Mouse (Mus musculus) G1E (cell line): Measurements from ENCODE around the gene Tmem223. TPM values are rescaled to one million over a fixed set of nuclear protein-coding genes. Genes with fewer than 3 reads are reported as not detected.

Source experiments
- ATAC-seq: 2 replicates; pipeline ENCODE4 v1.8.0; 2016; ENCODE audit warnings: mild to moderate bottlenecking; ENCODE audit not compliant: insufficient number of reproducible peaks, poor library complexity, low FRiP score, severe bottlenecking; ENCODE audit errors: extremely low read depth
- DNase-seq: peaks from one replicate; pipeline ENCODE4 v3.0.0; 2012; ENCODE audit warnings: low spot score
- H3K27me3 ChIP-seq: 2 replicates; pipeline ENCODE4 v1.6.1; 2012; ENCODE audit warnings: mild to moderate bottlenecking, low read length, inconsistent platforms; ENCODE audit not compliant: insufficient read depth
- H3K36me3 ChIP-seq: replicated peaks from 2 replicates; pipeline ENCODE3; 2012; ENCODE audit warnings: mild to moderate bottlenecking, inconsistent platforms
- H3K4me1 ChIP-seq: 2 replicates; pipeline ENCODE4 v1.6.1; 2012; ENCODE audit warnings: low read depth, low read length, inconsistent platforms, mixed read lengths; ENCODE audit not compliant: insufficient read depth
- H3K4me3 ChIP-seq: 2 replicates; pipeline ENCODE4 v1.5.1; 2012; ENCODE audit warnings: low read depth, mild to moderate bottlenecking, inconsistent platforms, low read length, moderate library complexity, mixed read lengths
- H3K9me3 ChIP-seq: replicated peaks from 2 replicates; pipeline ENCODE4 v1.6.1; 2012; ENCODE audit warnings: inconsistent platforms
- CTCF ChIP-seq: IDR thresholded peaks from 2 replicates; pipeline ENCODE4 v1.5.1; 2012; ENCODE audit warnings: low read depth, low read length, inconsistent platforms, mixed read lengths
- GATA1 ChIP-seq: IDR thresholded peaks from 2 replicates; pipeline ENCODE4 v1.6.1; 2012; ENCODE audit warnings: borderline replicate concordance, low read length, inconsistent platforms, mixed read lengths
- GATA2 ChIP-seq: IDR thresholded peaks from 2 replicates; pipeline ENCODE4 v1.6.1; 2012; ENCODE audit warnings: low read depth, low read length, inconsistent platforms, borderline replicate concordance
- POLR2AphosphoS5 ChIP-seq: IDR thresholded peaks from 2 replicates; pipeline ENCODE4 v1.6.1; 2012; ENCODE audit warnings: low read depth, low read length, inconsistent platforms; ENCODE audit not compliant: insufficient replicate concordance
- TAL1 ChIP-seq: conservative IDR thresholded peaks from 2 replicates; pipeline ENCODE4 v1.6.1; 2012; ENCODE audit warnings: low read depth, low read length, inconsistent platforms, mixed read lengths
- polyA plus RNA-seq: library from polyadenylated mRNA; stranded (reverse); fragments of >175 nt; gene quantifications from 2 replicates; pipeline ENCODE4 v1.2.3, GENCODE M21; 2012
- total RNA-seq, 2 experiments: library from RNA; stranded (forward) in 1 of 2; stranded (reverse) in 1 of 2; fragments of 200-1000 nt in 1 of 2; fragments of >200 nt in 1 of 2; fragmentation: Nextera tagmentation in 1 of 2; gene quantifications; 2 replicates each; pipeline ENCODE4 v1.2.3; 2014 to 2017

Tmem223 gene
- total and polyA plus RNA-seq, 3 experiments, result 3.2 to 16.3 (median 6.1) TPM

GRCm38 (mm10) chr19:8821146-8821545 lies 50.4 kb downstream of the Tmem223 start:
- peak overlapping the region; percentile 84 for H3K4me3 ChIP-seq

More at GRCm38 (mm10) chr19:8821146-8821545, 50.4 kb downstream of the Tmem223 start:
- peaks cover 55% of the 10 kb centered on the region for H3K36me3 ChIP-seq
- peaks cover 35% of the 10 kb centered on the region for H3K4me1 ChIP-seq
- no peak for ATAC-seq
- H3K27me3 ChIP-seq, result no peaks in the 10 kb centered on the region
- no peak for DNase-seq
- no peaks in the 10 kb centered on the region for H3K9me3 ChIP-seq
- TF ChIP-seq CTCF (no peak), POLR2AphosphoS5 (no peak), TAL1 (no peak), GATA1 (no peak), GATA2 (no peak)

Other genes with a start within 250 kb of the Tmem223 start
Only the 20 nearest of the 33 such genes appear.
- gene Chrm1, start 107.2 kb upstream of the Tmem223 start, total RNA-seq (2014; fragmentation: Nextera tagmentation), result not detected in 2 replicates
- gene Chrm1, start 107.2 kb upstream of the Tmem223 start, total RNA-seq (2017), result 0.06 and 0.11 TPM in 2 replicates
- gene Chrm1, start 107.2 kb upstream of the Tmem223 start, polyA plus RNA-seq, result 0.01 and 0.02 TPM in 2 replicates
- 288 and 317 TPM in 2 replicates for gene Slc3a2, start 47.6 kb upstream of the Tmem223 start, total RNA-seq (2014; fragmentation: Nextera tagmentation)
- gene Slc3a2, start 47.6 kb upstream of the Tmem223 start, total RNA-seq (2017), result 217 and 282 TPM in 2 replicates
- gene Slc3a2, start 47.6 kb upstream of the Tmem223 start, polyA plus RNA-seq, result 232 and 240 TPM in 2 replicates
- 124 and 180 TPM in 2 replicates for gene Wdr74, start 35.2 kb upstream of the Tmem223 start, total RNA-seq (2014; fragmentation: Nextera tagmentation)
- gene Wdr74, start 35.2 kb upstream of the Tmem223 start, total RNA-seq (2017), result 75.0 and 135 TPM in 2 replicates
- gene Wdr74, start 35.2 kb upstream of the Tmem223 start, polyA plus RNA-seq, result 37.8 and 46.5 TPM in 2 replicates
- 2.5 and 5.3 TPM in 2 replicates for gene 1700092M07Rik, start 30.3 kb upstream of the Tmem223 start, total RNA-seq (2014; fragmentation: Nextera tagmentation)
- gene 1700092M07Rik, start 30.3 kb upstream of the Tmem223 start, total RNA-seq (2017), result 3.3 and 4.5 TPM in 2 replicates
- 0.81 and 0.99 TPM in 2 replicates for gene 1700092M07Rik, start 30.3 kb upstream of the Tmem223 start, polyA plus RNA-seq
- gene Stx5a, start 29.6 kb upstream of the Tmem223 start, total RNA-seq (2014; fragmentation: Nextera tagmentation), result 61.1 and 84.0 TPM in 2 replicates
- 62.8 and 73.2 TPM in 2 replicates for gene Stx5a, start 29.6 kb upstream of the Tmem223 start, total RNA-seq (2017)
- gene Stx5a, start 29.6 kb upstream of the Tmem223 start, polyA plus RNA-seq, result 12.9 and 13.2 TPM in 2 replicates
- gene Nxf1, start 13.9 kb upstream of the Tmem223 start, total RNA-seq (2014; fragmentation: Nextera tagmentation), result 445 and 456 TPM in 2 replicates
- gene Nxf1, start 13.9 kb upstream of the Tmem223 start, total RNA-seq (2017), result 175 and 184 TPM in 2 replicates
- 35.9 and 39.7 TPM in 2 replicates for gene Nxf1, start 13.9 kb upstream of the Tmem223 start, polyA plus RNA-seq
- gene Tmem179b, start 3.5 kb downstream of the Tmem223 start, total RNA-seq (2014; fragmentation: Nextera tagmentation), result 138 and 153 TPM in 2 replicates
- gene Tmem179b, start 3.5 kb downstream of the Tmem223 start, total RNA-seq (2017), result 96.6 and 102 TPM in 2 replicates
- gene Tmem179b, start 3.5 kb downstream of the Tmem223 start, polyA plus RNA-seq, result 90.2 and 102 TPM in 2 replicates
- gene Taf6l, start 15.4 kb downstream of the Tmem223 start, total RNA-seq (2014; fragmentation: Nextera tagmentation), result 14.4 and 17.5 TPM in 2 replicates
- 17.0 and 21.0 TPM in 2 replicates for gene Taf6l, start 15.4 kb downstream of the Tmem223 start, total RNA-seq (2017)
- gene Taf6l, start 15.4 kb downstream of the Tmem223 start, polyA plus RNA-seq, result 33.4 and 34.4 TPM in 2 replicates
- 112 and 137 TPM in 2 replicates for gene Polr2g, start 27.6 kb downstream of the Tmem223 start, total RNA-seq (2014; fragmentation: Nextera tagmentation)
- 104 and 122 TPM in 2 replicates for gene Polr2g, start 27.6 kb downstream of the Tmem223 start, total RNA-seq (2017)
- 6.8 and 9.8 TPM in 2 replicates for gene Polr2g, start 27.6 kb downstream of the Tmem223 start, polyA plus RNA-seq
- gene Zbtb3, start 31.6 kb downstream of the Tmem223 start, total RNA-seq (2014; fragmentation: Nextera tagmentation), result 0.73 and 1.7 TPM in 2 replicates
- 2.7 and 3.2 TPM in 2 replicates for gene Zbtb3, start 31.6 kb downstream of the Tmem223 start, total RNA-seq (2017)
- gene Zbtb3, start 31.6 kb downstream of the Tmem223 start, polyA plus RNA-seq, result 1.7 and 1.8 TPM in 2 replicates
- gene Ttc9c, start 48.3 kb downstream of the Tmem223 start, total RNA-seq (2014; fragmentation: Nextera tagmentation), result 61.6 and 73.9 TPM in 2 replicates
- 74.7 and 76.1 TPM in 2 replicates for gene Ttc9c, start 48.3 kb downstream of the Tmem223 start, total RNA-seq (2017)
- 4.7 and 6.9 TPM in 2 replicates for gene Ttc9c, start 48.3 kb downstream of the Tmem223 start, polyA plus RNA-seq
- gene Hnrnpul2, start 49.0 kb downstream of the Tmem223 start, total RNA-seq (2014; fragmentation: Nextera tagmentation), result 75.0 and 82.1 TPM in 2 replicates
- 33.7 and 45.9 TPM in 2 replicates for gene Hnrnpul2, start 49.0 kb downstream of the Tmem223 start, total RNA-seq (2017)
- 114 and 136 TPM in 2 replicates for gene Hnrnpul2, start 49.0 kb downstream of the Tmem223 start, polyA plus RNA-seq
- not detected in 2 replicates for gene AC129217.1, start 58.8 kb downstream of the Tmem223 start, total RNA-seq (2014; fragmentation: Nextera tagmentation)
- 3.4 and 3.7 TPM in 2 replicates for gene AC129217.1, start 58.8 kb downstream of the Tmem223 start, total RNA-seq (2017)
- gene AC129217.1, start 58.8 kb downstream of the Tmem223 start, polyA plus RNA-seq, result 102 and 115 TPM in 2 replicates
- 17.0 and 20.5 TPM in 2 replicates for gene Bscl2, start 66.5 kb downstream of the Tmem223 start, total RNA-seq (2014; fragmentation: Nextera tagmentation)
- 5.5 and 6.6 TPM in 2 replicates for gene Bscl2, start 66.5 kb downstream of the Tmem223 start, total RNA-seq (2017)
- gene Bscl2, start 66.5 kb downstream of the Tmem223 start, polyA plus RNA-seq, result 6.5 and 9.0 TPM in 2 replicates
- not detected in 2 replicates for gene Gng3, start 68.2 kb downstream of the Tmem223 start, total RNA-seq (2014; fragmentation: Nextera tagmentation)
- gene Gng3, start 68.2 kb downstream of the Tmem223 start, total RNA-seq (2017), result 0.11 TPM in 1 of 2 replicates, not detected in the other
- gene Gng3, start 68.2 kb downstream of the Tmem223 start, polyA plus RNA-seq, result not detected in 2 replicates
- gene Lrrn4cl, start 79.8 kb downstream of the Tmem223 start, total RNA-seq (2014; fragmentation: Nextera tagmentation), result not detected in 2 replicates
- 0.06 and 0.16 TPM in 2 replicates for gene Lrrn4cl, start 79.8 kb downstream of the Tmem223 start, total RNA-seq (2017)
- gene Lrrn4cl, start 79.8 kb downstream of the Tmem223 start, polyA plus RNA-seq, result not detected in 2 replicates
- gene Ubxn1, start 100.5 kb downstream of the Tmem223 start, total RNA-seq (2014; fragmentation: Nextera tagmentation), result 101 and 102 TPM in 2 replicates
- 184 and 203 TPM in 2 replicates for gene Ubxn1, start 100.5 kb downstream of the Tmem223 start, total RNA-seq (2017)
- 233 and 309 TPM in 2 replicates for gene Ubxn1, start 100.5 kb downstream of the Tmem223 start, polyA plus RNA-seq
- gene Uqcc3, start 109.9 kb downstream of the Tmem223 start, total RNA-seq (2014; fragmentation: Nextera tagmentation), result 22.3 and 24.8 TPM in 2 replicates
- 107 and 112 TPM in 2 replicates for gene Uqcc3, start 109.9 kb downstream of the Tmem223 start, total RNA-seq (2017)
- gene Uqcc3, start 109.9 kb downstream of the Tmem223 start, polyA plus RNA-seq, result 39.6 and 41.1 TPM in 2 replicates
- 9.1 and 11.4 TPM in 2 replicates for gene Lbhd1, start 112.7 kb downstream of the Tmem223 start, total RNA-seq (2014; fragmentation: Nextera tagmentation)
- gene Lbhd1, start 112.7 kb downstream of the Tmem223 start, total RNA-seq (2017), result 14.8 and 18.1 TPM in 2 replicates
- 0.64 and 0.67 TPM in 2 replicates for gene Lbhd1, start 112.7 kb downstream of the Tmem223 start, polyA plus RNA-seq
- gene Gm49403, start 112.9 kb downstream of the Tmem223 start, total RNA-seq (2014; fragmentation: Nextera tagmentation), result not detected in 2 replicates
- gene Gm49403, start 112.9 kb downstream of the Tmem223 start, total RNA-seq (2017), result not detected in 2 replicates
- not detected in 2 replicates for gene Gm49403, start 112.9 kb downstream of the Tmem223 start, polyA plus RNA-seq